In the genomic region with DNA sequence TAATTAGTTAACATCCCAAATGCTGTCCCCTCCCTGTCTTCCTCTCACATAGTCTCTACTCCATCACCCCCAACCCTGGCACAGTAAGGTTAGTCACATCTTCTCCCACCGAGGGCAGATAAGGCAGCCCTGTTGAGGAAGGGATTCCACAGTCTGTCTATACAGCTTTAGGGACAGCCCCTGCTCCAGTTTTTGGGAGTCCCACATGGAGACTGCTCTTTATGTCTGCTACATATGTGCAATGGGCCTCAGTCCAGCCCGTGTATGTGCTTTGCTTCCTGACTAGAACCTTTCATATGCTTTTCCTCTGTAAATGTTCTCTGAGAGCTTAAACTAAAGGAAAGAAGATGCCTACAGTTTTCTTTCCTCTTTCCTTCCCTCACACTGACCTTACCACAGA, we compare ENCODE assay signal across 17 mouse cellular contexts.
DNase-seq lines count a peak whose midpoint lies in the region; ATAC-seq and TF ChIP-seq lines count a peak whose summit lies in the region.
"Had no signal": no experiment of that assay in that cellular context is flagged by ENCODE, and none has a peak within 500 bp of the region (broad histone marks: within the 10 kb centered on the region; RNA-seq: fewer than 3 reads in every experiment).

No protein-coding gene starts in this region.

- WGBS in forebrain, postnatal 0 days = 67% methylated on average over 2 of the region's 2 CpGs
- WGBS in forebrain, embryonic 11.5 days = 85% methylated on average over 2 of the region's 2 CpGs
- 92% methylated on average over 2 of the region's 2 CpGs for WGBS in hindbrain, embryonic 14.5 days

- H3K4me1 ChIP-seq in forebrain, postnatal 0 days (ENCODE audit: insufficient read depth) = no peaks in the 10 kb centered on the region
- no peaks in the 10 kb centered on the region for H3K4me1 ChIP-seq in forebrain, embryonic 11.5 days (replicated peaks; ENCODE audit: control insufficient read depth, insufficient read depth, low read length)
- H3K4me1 ChIP-seq in hindbrain, embryonic 14.5 days (replicated peaks; ENCODE audit: control insufficient read depth, insufficient read depth, low read length) = no peaks in the 10 kb centered on the region
- H3K4me1 ChIP-seq: embryonic facial prominence, embryonic 10.5 days; embryonic facial prominence, embryonic 12.5 days; forebrain, embryonic 12.5 days; forebrain, embryonic 15.5 days had no signal

- no peaks in the 10 kb centered on the region for H3K36me3 ChIP-seq in forebrain, postnatal 0 days (ENCODE audit: insufficient read depth)
- H3K36me3 ChIP-seq in forebrain, embryonic 11.5 days (ENCODE audit: control insufficient read depth, insufficient read depth, low read length) = no peaks in the 10 kb centered on the region
- H3K36me3 ChIP-seq in hindbrain, embryonic 14.5 days (replicated peaks; ENCODE audit: control insufficient read depth, insufficient read depth) = no peaks in the 10 kb centered on the region
- H3K36me3 ChIP-seq: embryonic facial prominence, embryonic 10.5 days; embryonic facial prominence, embryonic 12.5 days; forebrain, embryonic 12.5 days; forebrain, embryonic 15.5 days had no signal

- peak; percentile 68 for ATAC-seq in forebrain, postnatal 0 days
- no peak for ATAC-seq in forebrain, embryonic 11.5 days (replicated peaks; ENCODE audit: low FRiP score)
- ATAC-seq in hindbrain, embryonic 14.5 days (ENCODE audit: low FRiP score) = no peak
- ATAC-seq: forebrain, embryonic 15.5 days had no signal

- H3K9me3 ChIP-seq in forebrain, postnatal 0 days (ENCODE audit: low read length) = no peaks in the 10 kb centered on the region
- no peaks in the 10 kb centered on the region for H3K9me3 ChIP-seq in forebrain, embryonic 11.5 days (ENCODE audit: control insufficient read depth, low read length)
- 0 out of 2 replicates have a peak, but pooled peaks cover 6% of the 10 kb centered on the region for H3K9me3 ChIP-seq in hindbrain, embryonic 14.5 days (ENCODE audit: control insufficient read depth, low read length)
- H3K9me3 ChIP-seq: embryonic facial prominence, embryonic 10.5 days; embryonic facial prominence, embryonic 12.5 days; forebrain, embryonic 12.5 days; forebrain, embryonic 15.5 days had no signal

- no peak overlapping the region for H3K9ac ChIP-seq in forebrain, postnatal 0 days
- H3K9ac ChIP-seq in forebrain, embryonic 11.5 days (ENCODE audit: low read length) = no peak overlapping the region
- no peak overlapping the region for H3K9ac ChIP-seq in hindbrain, embryonic 14.5 days
- H3K9ac ChIP-seq: embryonic facial prominence, embryonic 12.5 days; forebrain, embryonic 12.5 days; forebrain, embryonic 15.5 days had no signal

- peak; percentile 35 for DNase-seq in forebrain, postnatal 0 days
- DNase-seq in forebrain, embryonic 11.5 days (ENCODE audit: low spot score) = no peak
- DNase-seq in right cerebral cortex, postnatal 4 days = peak; percentile 37
- no peak for DNase-seq in right cerebral cortex, adult 18-20 months
- no peak for DNase-seq in hindbrain, embryonic 14.5 days (ENCODE audit: low spot score)
- DNase-seq: adrenal gland, adult 2 months; adrenal gland, postnatal 10 days; adrenal gland, postnatal 25 days; cerebellum, adult 11-12 months; cerebellum, adult 2 months; cerebellum, adult 9-10 months; cerebellum, postnatal 10 days; cerebellum, postnatal 25 days had no signal

- TF ChIP-seq CTCF in forebrain, postnatal 0 days (IDR thresholded peaks at IDR 0.05; ENCODE audit: low read depth) = no peak

- H3K27me3 ChIP-seq in forebrain, postnatal 0 days (ENCODE audit: insufficient read depth, low read length) = no peaks in the 10 kb centered on the region
- no peaks in the 10 kb centered on the region for H3K27me3 ChIP-seq in forebrain, embryonic 11.5 days (ENCODE audit: control insufficient read depth, insufficient read depth, low read length)
- no peaks in the 10 kb centered on the region for H3K27me3 ChIP-seq in hindbrain, embryonic 14.5 days (ENCODE audit: control insufficient read depth, insufficient read depth, low read length)
- H3K27me3 ChIP-seq: embryonic facial prominence, embryonic 12.5 days; forebrain, embryonic 12.5 days; forebrain, embryonic 15.5 days had no signal

- H3K27ac ChIP-seq in forebrain, postnatal 0 days (ENCODE audit: low read depth, low read length) = no peak overlapping the region
- H3K27ac ChIP-seq in forebrain, embryonic 11.5 days (ENCODE audit: low read depth, low read length) = no peak overlapping the region
- H3K27ac ChIP-seq in hindbrain, embryonic 14.5 days = no peak overlapping the region
- H3K27ac ChIP-seq: embryonic facial prominence, embryonic 10.5 days; embryonic facial prominence, embryonic 12.5 days; forebrain, embryonic 12.5 days; forebrain, embryonic 15.5 days had no signal

- H3K4me3 ChIP-seq in forebrain, postnatal 0 days (ENCODE audit: low read depth, low read length) = no peak overlapping the region
- no peak overlapping the region for H3K4me3 ChIP-seq in forebrain, embryonic 11.5 days (ENCODE audit: low read depth, low read length)
- H3K4me3 ChIP-seq in hindbrain, embryonic 14.5 days (replicated peaks; ENCODE audit: low read length) = no peak overlapping the region
- H3K4me3 ChIP-seq: embryonic facial prominence, embryonic 10.5 days; embryonic facial prominence, embryonic 12.5 days; forebrain, embryonic 12.5 days; forebrain, embryonic 15.5 days had no signal

- H3K4me2 ChIP-seq in forebrain, postnatal 0 days (ENCODE audit: low read depth) = no peak overlapping the region
- H3K4me2 ChIP-seq in forebrain, embryonic 11.5 days (ENCODE audit: low read depth, low read length, severe bottlenecking) = no peak overlapping the region
- H3K4me2 ChIP-seq in hindbrain, embryonic 14.5 days (replicated peaks) = no peak overlapping the region
- H3K4me2 ChIP-seq: embryonic facial prominence, embryonic 12.5 days; forebrain, embryonic 12.5 days; forebrain, embryonic 15.5 days had no signal

Comparison
In these comparisons a context has a peak if more than half of its experiments do, and no peak if none do; other contexts are left out.
1. DNase-seq: peak in forebrain, postnatal 0 days (single experiment) and right cerebral cortex, postnatal 4 days (single experiment); none in forebrain, embryonic 11.5 days (single experiment), right cerebral cortex, adult 18-20 months (single experiment) and hindbrain, embryonic 14.5 days (single experiment).